Mouse (Mus musculus) hindbrain, postnatal 0 days (tissue): ENCODE measurements around the gene Ocrl. TPM values are rescaled to one million over a fixed set of nuclear protein-coding genes. Genes with fewer than 3 reads are reported as not detected.
A peak's percentile ranks its signal among the peaks of the same experiment; 100 is the strongest.

Experiments used
- ATAC-seq: fragments of 200-750 bp; cut with Nextera tagmentation; 2 replicates; pipeline ENCODE4 v1.8.0; 2017; ENCODE audit warnings: mild to moderate bottlenecking, moderate TSS enrichment, moderate library complexity
- DNase-seq: peaks from one replicate; pipeline ENCODE4 v3.0.0-alpha.2; 2015; ENCODE audit warnings: low spot score
- H3K27ac ChIP-seq: fragments of 300-500 bp; sonication (generic); 2 replicates; pipeline ENCODE4 v1.5.1; 2014; ENCODE audit warnings: mild to moderate bottlenecking
- H3K27me3 ChIP-seq: fragments of 300-500 bp; sonication (generic); 2 replicates; pipeline ENCODE4 v1.6.1; 2014; ENCODE audit warnings: low read length, mixed read lengths; ENCODE audit not compliant: insufficient read depth
- H3K36me3 ChIP-seq: fragments of 300-500 bp; sonication (generic); 2 replicates; pipeline ENCODE4 v1.6.1; 2014; ENCODE audit warnings: low read length, mixed read lengths; ENCODE audit not compliant: insufficient read depth
- H3K4me1 ChIP-seq: fragments of 300-500 bp; sonication (generic); 2 replicates; pipeline ENCODE4 v1.6.1; 2014; ENCODE audit warnings: antibody characterized with exemption, low read length, mixed read lengths; ENCODE audit not compliant: insufficient read depth
- H3K4me2 ChIP-seq: fragments of 300-500 bp; sonication (generic); 2 replicates; pipeline ENCODE4 v1.6.1; 2014; ENCODE audit warnings: low read depth, mild to moderate bottlenecking, low read length, moderate library complexity, mixed read lengths
- H3K4me3 ChIP-seq: fragments of 300-500 bp; sonication (generic); 2 replicates; pipeline ENCODE4 v1.5.1; 2014; ENCODE audit warnings: low read length
- H3K9ac ChIP-seq: fragments of 300-500 bp; sonication (generic); replicated peaks from 2 replicates; pipeline ENCODE4 v1.6.1; 2014; ENCODE audit warnings: mild to moderate bottlenecking, low read length, moderate library complexity, mixed read lengths
- H3K9me3 ChIP-seq: fragments of 300-500 bp; sonication (generic); 2 replicates; pipeline ENCODE4 v1.6.1; 2016; ENCODE audit warnings: low read length, mixed read lengths
- CTCF ChIP-seq: IDR thresholded peaks from 2 replicates; pipeline ENCODE4 v1.5.1; 2016; ENCODE audit warnings: antibody characterized with exemption, control low read depth, low read depth
- WGBS: fragments of 180-500 bp; shearing (Covaris S2); extraction: QIAGEN DNeasy Blood & Tissue Kit; methylation state at CpG from one replicate; pipeline ENCODE4 v1.1.7; 2014; 5-methylcytosine and 5-hydroxymethylcytosine counted together
- polyA plus RNA-seq: library from polyadenylated mRNA; unstranded; fragments of >200 nt; fragmentation: Nextera tagmentation; extraction: Ambion mirVana; gene quantifications from 2 replicates; pipeline ENCODE4 v1.2.1, GENCODE M21; 2015
- total RNA-seq: library from RNA; depleted of rRNA; stranded (reverse); fragments of >200 nt; gene quantifications from 2 replicates; pipeline ENCODE4 v1.2.3, GENCODE M21; 2014

Ocrl gene
- total and polyA plus RNA-seq, 2 experiments from 2014 or later = 25.2 to 33.9 TPM

DNA sequence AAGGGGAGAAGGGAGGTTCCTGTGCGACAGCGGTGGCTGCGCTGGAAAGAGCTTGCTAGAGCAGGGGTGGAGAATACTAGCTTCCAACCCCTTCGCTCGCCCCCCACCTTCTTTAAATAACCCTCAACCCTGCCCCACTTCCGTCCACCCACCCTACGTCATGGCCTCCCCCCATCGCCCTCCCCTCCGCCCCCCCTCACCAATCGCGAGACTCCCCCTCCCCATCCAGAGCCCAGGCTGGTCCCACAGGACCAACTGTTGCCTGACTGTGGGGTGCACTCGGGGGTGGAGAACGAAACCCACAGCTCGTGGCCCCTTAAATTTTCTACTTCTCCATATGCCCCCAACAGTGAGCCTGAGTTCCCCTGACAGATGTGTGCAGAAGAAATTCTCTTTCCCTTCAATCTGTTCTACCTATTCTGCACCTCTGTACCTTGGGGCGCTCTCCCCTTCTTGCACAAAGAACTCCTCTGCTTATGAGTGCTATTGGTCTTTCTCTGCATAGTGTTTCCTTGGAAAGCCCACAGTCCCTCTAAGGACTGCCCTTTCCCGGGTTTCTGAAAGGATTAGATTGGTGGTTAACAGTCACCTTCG lies 19.7 kb upstream of the Ocrl start, which contains the start of gene Smarca1:
TSS of gene Smarca1 (minus strand) at position 544 of the 594 bp plus-strand sequence.
- peak within 1 kb of the TSS; percentile 66 for H3K9ac ChIP-seq
- peak; percentile 55 for DNase-seq
- peak; percentile 89 for ATAC-seq
- H3K36me3 ChIP-seq = no peaks in the 10 kb centered on the region
- no peak for TF ChIP-seq CTCF
- no peaks in the 10 kb centered on the region for H3K9me3 ChIP-seq
- H3K27me3 ChIP-seq = no peaks in the 10 kb centered on the region
- no peaks in the 10 kb centered on the region for H3K4me1 ChIP-seq
- 29% methylated on average over 13 of the region's 17 CpGs for WGBS
- H3K4me3 ChIP-seq = peak within 1 kb of the TSS; percentile 61
- peak within 1 kb of the TSS; percentile 56 for H3K4me2 ChIP-seq
- H3K27ac ChIP-seq = peak within 1 kb of the TSS; percentile 85

DNA sequence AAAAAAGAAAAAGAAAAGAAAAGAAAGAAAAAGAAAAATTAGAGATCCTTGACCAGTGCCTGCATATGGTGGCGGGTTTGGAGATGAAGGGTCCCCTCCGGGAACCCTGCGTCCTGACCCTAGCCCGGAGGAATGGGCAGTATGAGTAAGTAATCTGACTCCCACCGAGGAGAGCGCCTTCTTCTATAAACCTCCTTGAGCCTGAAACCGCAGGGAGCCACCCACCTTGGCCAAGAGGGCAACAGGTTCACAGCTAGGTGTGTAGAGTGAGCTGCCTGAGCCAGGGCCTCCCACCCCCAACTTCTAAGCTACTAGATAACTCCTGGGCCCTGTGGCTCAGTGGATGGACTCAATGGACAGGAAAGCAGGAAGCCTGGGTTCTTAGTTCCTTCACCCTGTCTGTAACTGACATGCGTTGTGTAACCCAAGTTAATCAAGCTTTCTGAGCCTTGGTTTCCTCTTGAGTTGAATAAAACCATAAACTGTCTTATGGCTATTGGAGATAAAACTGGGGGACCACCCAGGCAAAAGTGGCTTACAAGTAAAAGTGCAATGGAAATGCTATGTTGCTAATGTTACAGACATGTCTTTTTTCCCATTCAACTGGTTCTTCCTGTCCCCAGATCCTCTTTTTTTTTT lies 836 bp downstream of the Ocrl start:
- Histone ChIP-seq H3K9me3 (no peaks in the 10 kb centered on the region), H3K27me3 (no peaks in the 10 kb centered on the region), H3K4me2 (peak overlapping the region; percentile 60), H3K27ac (no peak overlapping the region), H3K9ac (peak overlapping the region; percentile 70), H3K36me3 (no peaks in the 10 kb centered on the region), H3K4me1 (no peaks in the 10 kb centered on the region), H3K4me3 (peak overlapping the region; percentile 52)
- TF ChIP-seq CTCF = no peak
- 34% methylated on average over 8 of the region's 8 CpGs for WGBS
- ATAC-seq (0 out of 2 replicates have a peak, but pooled peaks have one; percentile 21), DNase-seq (no peak)

DNA sequence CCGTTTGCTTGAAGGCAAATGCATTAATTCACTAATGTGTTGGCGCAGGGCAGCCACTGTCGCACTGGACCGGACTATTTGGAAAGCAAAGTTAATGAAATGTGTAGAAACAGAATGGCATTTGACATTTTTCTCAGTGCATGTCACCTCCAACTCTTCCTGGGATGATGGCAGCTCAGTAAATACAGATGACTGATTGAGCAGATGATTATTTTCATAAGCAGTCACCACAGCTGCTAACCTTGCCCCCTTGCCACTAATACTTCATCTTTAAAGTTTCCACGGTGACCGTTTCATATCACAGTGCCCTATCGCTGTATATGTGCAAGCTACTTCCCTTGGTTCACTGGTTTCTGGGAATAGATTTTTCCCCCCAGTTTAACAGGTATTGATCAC lies 1.4 kb downstream of the Ocrl start:
- H3K9ac ChIP-seq = no peak overlapping the region
- WGBS = 68% methylated on average over 7 of the region's 7 CpGs
- H3K36me3 ChIP-seq = no peaks in the 10 kb centered on the region
- no peaks in the 10 kb centered on the region for H3K4me1 ChIP-seq
- H3K4me3 ChIP-seq = no peak overlapping the region; the same call in 1 of the 2 replicates
- no peak for DNase-seq
- no peaks in the 10 kb centered on the region for H3K9me3 ChIP-seq
- no peaks in the 10 kb centered on the region for H3K27me3 ChIP-seq
- no peak for ATAC-seq
- peak overlapping the region; percentile 60 for H3K4me2 ChIP-seq
- no peak for TF ChIP-seq CTCF
- no peak overlapping the region for H3K27ac ChIP-seq

DNA sequence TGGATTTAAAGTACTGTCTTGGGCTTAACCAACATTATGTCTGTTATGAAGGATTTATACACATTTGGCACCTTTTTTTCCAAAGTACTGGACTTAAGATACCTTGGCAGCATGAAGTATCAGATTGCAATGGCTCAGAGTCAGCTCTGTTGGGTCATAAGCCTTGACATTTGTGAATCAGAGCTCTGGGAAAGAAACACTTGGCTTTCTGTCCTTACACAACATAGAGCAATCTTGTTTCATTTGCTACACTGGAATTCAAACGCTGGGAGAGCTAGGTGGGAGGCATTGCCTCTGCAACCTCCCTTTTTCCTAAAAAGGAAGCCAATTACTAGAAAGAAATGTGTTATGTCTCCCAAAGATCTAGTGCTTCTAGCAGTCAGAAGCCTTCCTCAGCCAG lies 4.6 kb downstream of the Ocrl start:
- Histone ChIP-seq H3K4me1 (no peaks in the 10 kb centered on the region), H3K36me3 (no peaks in the 10 kb centered on the region), H3K4me3 (no peak overlapping the region), H3K27ac (no peak overlapping the region), H3K4me2 (no peak overlapping the region), H3K27me3 (no peaks in the 10 kb centered on the region), H3K9me3 (no peaks in the 10 kb centered on the region), H3K9ac (no peak overlapping the region)
- WGBS = 68% methylated on average over 1 of the region's 1 CpGs
- ATAC-seq (no peak), DNase-seq (no peak)
- no peak for TF ChIP-seq CTCF

DNA sequence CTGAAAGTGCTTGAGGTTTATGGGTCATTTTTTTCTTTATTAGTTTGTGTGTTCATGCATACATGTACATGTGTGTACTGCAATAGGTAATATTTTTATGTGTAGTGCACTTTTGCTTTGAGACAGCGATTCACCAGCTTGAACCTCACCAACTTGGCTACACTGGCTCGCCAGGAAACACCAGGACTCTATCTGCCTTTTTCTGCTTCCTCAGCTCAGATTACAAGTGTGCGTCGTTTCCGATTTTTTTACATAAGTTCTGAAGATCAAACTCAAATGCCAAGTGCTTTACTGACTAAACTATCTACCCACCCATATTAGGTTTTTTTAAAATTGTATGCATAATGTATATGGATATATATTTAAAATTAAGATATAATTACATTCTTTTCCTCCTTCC lies 8.4 kb downstream of the Ocrl start:
- Histone ChIP-seq H3K9ac (no peak overlapping the region), H3K36me3 (no peaks in the 10 kb centered on the region), H3K9me3 (no peaks in the 10 kb centered on the region), H3K27me3 (no peaks in the 10 kb centered on the region), H3K4me3 (no peak overlapping the region), H3K4me1 (no peaks in the 10 kb centered on the region), H3K4me2 (no peak overlapping the region), H3K27ac (no peak overlapping the region)
- DNase-seq (no peak), ATAC-seq (no peak)
- TF ChIP-seq CTCF = no peak
- WGBS = 88% methylated on average over 5 of the region's 5 CpGs

DNA sequence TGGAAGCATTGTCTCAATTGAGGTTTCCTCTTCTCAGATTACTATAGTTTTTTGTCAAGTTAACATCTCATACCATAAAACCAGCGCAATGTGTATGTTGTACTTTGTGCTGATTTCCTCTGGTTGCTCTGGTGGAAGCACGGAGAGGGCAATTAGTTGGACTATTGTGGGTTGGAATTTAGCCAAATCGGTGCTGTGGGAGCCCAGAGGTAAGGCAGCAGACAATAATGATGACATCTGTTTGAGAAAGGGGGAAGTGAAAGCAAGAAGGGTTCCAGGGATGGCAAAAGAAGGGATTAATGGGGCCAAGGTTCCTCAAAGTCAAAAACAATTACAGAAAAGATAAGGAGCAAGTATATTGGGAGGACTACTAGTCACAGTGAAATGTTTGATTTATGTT lies 15.8 kb downstream of the Ocrl start:
- no peak overlapping the region for H3K4me3 ChIP-seq
- no peaks in the 10 kb centered on the region for H3K27me3 ChIP-seq
- no peak for ATAC-seq
- H3K27ac ChIP-seq = no peak overlapping the region
- no peaks in the 10 kb centered on the region for H3K4me1 ChIP-seq
- no peak for TF ChIP-seq CTCF
- 57% methylated on average over 3 of the region's 3 CpGs for WGBS
- H3K36me3 ChIP-seq = peaks cover 3% of the 10 kb centered on the region; the same call in 1 of the 2 replicates
- H3K9me3 ChIP-seq = no peaks in the 10 kb centered on the region
- H3K9ac ChIP-seq = no peak overlapping the region
- H3K4me2 ChIP-seq = no peak overlapping the region
- no peak for DNase-seq

DNA sequence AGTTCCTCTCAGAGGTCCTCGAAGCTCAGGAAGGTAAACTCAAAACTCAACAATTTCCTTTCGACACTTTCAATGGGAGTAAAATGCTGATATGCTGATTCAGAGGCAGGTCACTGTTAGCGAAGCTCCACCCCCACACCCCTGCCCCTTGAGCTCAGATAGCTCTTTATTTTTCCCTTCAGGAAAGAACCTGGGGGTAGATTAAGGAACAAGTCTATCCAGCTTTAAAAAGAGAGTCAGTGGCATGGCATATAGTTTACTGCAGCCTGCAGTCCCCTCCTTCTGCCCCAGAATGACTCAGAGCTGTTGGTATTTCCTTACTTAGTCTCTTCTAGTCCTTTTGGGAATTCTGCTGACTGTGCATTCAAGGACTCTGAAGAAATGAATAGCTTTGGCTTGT lies 18.3 kb downstream of the Ocrl start:
- 77% methylated on average over 3 of the region's 3 CpGs for WGBS
- TF ChIP-seq CTCF = no peak

More for the DNA sequence above, 18.3 kb downstream of the Ocrl start:
- DNase-seq = no peak
- Histone ChIP-seq H3K4me2 (no peak overlapping the region), H3K9ac (no peak overlapping the region), H3K4me3 (no peak overlapping the region), H3K36me3 (peaks cover 3% of the 10 kb centered on the region; the same call in 1 of the 2 replicates), H3K27me3 (no peaks in the 10 kb centered on the region), H3K4me1 (no peaks in the 10 kb centered on the region), H3K9me3 (no peaks in the 10 kb centered on the region), H3K27ac (no peak overlapping the region)
- no peak for ATAC-seq
